Mouse (Mus musculus) Patski (cell line): Measurements from ENCODE around the gene Foxo1. TPM values are rescaled to one million over a fixed set of nuclear protein-coding genes. Genes with fewer than 3 reads are reported as not detected.

ENCODE experiments used
- ATAC-seq: fragments of 100-300 bp; one replicate; pipeline ENCODE4 v1.8.0; 2021
- CTCF ChIA-PET: fragments of 350-600 bp; sonication (Branson Sonifier 250); formaldehyde crosslinking; loops from one replicate; lab custom pipeline; 2022; ENCODE audit warnings: inconsistent platforms; lab: Charles Lee
- POLR2A ChIA-PET: fragments of 350-600 bp; sonication (Branson Sonifier 250); formaldehyde crosslinking; loops from one replicate; lab custom pipeline; 2022; ENCODE audit warnings: antibody characterized with exemption, inconsistent platforms; lab: Charles Lee
- DNase-seq: peaks from one replicate; pipeline ENCODE4 v3.0.0-alpha.2; 2011; ENCODE audit warnings: low read depth, low spot score
- H3K27me3 ChIP-seq: fragments of 371-371 bp; one replicate; pipeline ENCODE4 v1.5.1; 2021
- CTCF ChIP-seq: fragments of 100-300 bp; IDR thresholded peaks from one replicate; pipeline ENCODE4 v1.5.1; 2021
- in situ Hi-C: fragments of 300-500 bp; cut with MboI; formaldehyde crosslinking; loops from 3 replicates; pipeline ENCODE4 v1.11.1; 2018; ENCODE audit warnings: low pct_unique_long_range_greater_than_20kb, mixed read lengths
- polyA plus RNA-seq: library from polyadenylated mRNA; unstranded; gene quantifications from one replicate; pipeline ENCODE4 v1.2.3, GENCODE M21; 2021

The Foxo1 gene
- polyA plus RNA-seq, 1 experiment from 2014 or later = 15.5 TPM

- ATAC-seq (no peak), DNase-seq (no peak)
- in situ Hi-C loops = no loop called here
- ChIA-PET POLR2A (no interaction called here), CTCF (interaction anchor here (1.2 kb wide), 1 partner anchor 13 kb away, joined by 3 read pairs; no protein-coding TSS in a partner anchor)
- no peak for TF ChIP-seq CTCF
- no peaks in the 10 kb centered on the region for H3K27me3 ChIP-seq
Measured at GRCm38 (mm10) chr3:52326687-52327086, 58.6 kb downstream of the Foxo1 start.

GRCm38 (mm10) chr3:52327146-52327545 lies 59.0 kb downstream of the Foxo1 start:
- no peak for TF ChIP-seq CTCF
- ChIA-PET POLR2A (no interaction called here), CTCF (no interaction called here)
- no peak for DNase-seq
- ATAC-seq = no peak
- in situ Hi-C loops = no loop called here
- no peaks in the 10 kb centered on the region for H3K27me3 ChIP-seq

- CTCF ChIA-PET = interaction anchor here (1.0 to 1.6 kb wide), 3 partner anchors 12 to 62 kb away, joined by 3 to 4 read pairs (median 3); no protein-coding TSS in a partner anchor
- POLR2A ChIA-PET = interaction anchor here (0.6 to 1.3 kb wide), 3 partner anchors 10 to 271 kb away, joined by 3 to 4 read pairs (median 3); no protein-coding TSS in a partner anchor
- DNase-seq (no peak), ATAC-seq (no peak)
- TF ChIP-seq CTCF = no peak
- H3K27me3 ChIP-seq = no peaks in the 10 kb centered on the region
- in situ Hi-C loops = no loop called here
Measured at GRCm38 (mm10) chr3:52331709-52332108, 63.6 kb downstream of the Foxo1 start.

DNA sequence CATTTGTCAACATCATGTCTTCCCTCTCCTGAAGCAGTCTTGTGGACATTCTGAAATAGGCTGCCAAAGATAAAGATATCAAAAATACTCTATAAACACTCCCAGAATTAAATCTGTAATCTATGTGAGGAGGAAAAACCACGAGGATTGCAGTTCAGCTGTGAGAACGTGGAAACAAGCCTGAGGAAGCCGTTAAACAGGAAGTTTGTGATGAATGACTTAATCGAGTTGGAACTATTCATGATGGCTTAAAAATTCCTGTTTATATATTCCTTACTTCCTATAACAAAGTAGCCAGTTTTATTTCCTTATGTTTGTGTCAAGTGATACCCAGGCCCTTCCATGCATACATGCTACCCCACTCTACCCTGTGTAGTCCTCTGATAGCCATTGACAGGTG lies 70.6 kb downstream of the Foxo1 start:
- no peak for ATAC-seq
- DNase-seq = no peak
- ChIA-PET CTCF (interaction anchor here (1.3 kb wide), 1 partner anchor 13 kb away, joined by 3 read pairs; no protein-coding TSS in a partner anchor), POLR2A (no interaction called here)
- no peak for TF ChIP-seq CTCF
- no peaks in the 10 kb centered on the region for H3K27me3 ChIP-seq
- in situ Hi-C loops = no loop called here

GRCm38 (mm10) chr3:52340336-52341034 lies 72.3 kb downstream of the Foxo1 start:
- no peak for ATAC-seq
- no peak for TF ChIP-seq CTCF
- POLR2A ChIA-PET = no interaction called here
- DNase-seq = no peak
- CTCF ChIA-PET = interaction anchor here (1.3 to 1.6 kb wide), 2 partner anchors 10 to 14 kb away, joined by 3 read pairs; no protein-coding TSS in a partner anchor
- in situ Hi-C loops = no loop called here
- no peaks in the 10 kb centered on the region for H3K27me3 ChIP-seq

DNA sequence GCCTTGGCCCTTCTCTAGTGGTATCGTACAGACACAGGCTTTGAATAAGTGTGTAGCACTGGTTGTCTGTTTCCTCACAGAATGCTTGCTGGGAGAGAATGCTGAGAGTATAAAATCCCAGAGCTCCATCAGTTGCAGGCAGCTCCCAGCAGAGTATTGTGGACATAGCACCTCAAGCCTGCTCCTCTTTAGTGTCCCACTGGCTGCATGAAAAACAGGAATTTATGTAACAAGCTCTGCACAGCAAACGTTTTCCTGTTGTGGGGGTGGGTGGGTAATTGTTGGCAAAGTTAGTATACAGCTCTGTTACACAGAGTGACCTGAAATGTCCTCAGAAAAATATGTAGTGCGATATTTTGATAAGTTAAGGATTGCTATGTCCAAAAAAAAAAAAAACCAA lies 74.1 kb downstream of the Foxo1 start:
- DNase-seq (peak; percentile 9), ATAC-seq (no peak)
- CTCF ChIA-PET = interaction anchor here (1.0 to 2.7 kb wide), 4 partner anchors 8 to 230 kb away, joined by 3 to 11 read pairs (median 5); no protein-coding TSS in a partner anchor

GRCm38 (mm10) chr3:52342801-52343200 lies 74.7 kb downstream of the Foxo1 start:
- TF ChIP-seq CTCF = no peak
- POLR2A ChIA-PET = interaction anchor here (0.6 to 2.0 kb wide), 3 partner anchors 12 to 34 kb away, joined by 3 to 4 read pairs (median 3); no protein-coding TSS in a partner anchor
- DNase-seq (no peak), ATAC-seq (peak; percentile 42)
- H3K27me3 ChIP-seq = no peaks in the 10 kb centered on the region
- CTCF ChIA-PET = interaction anchor here (1.0 to 2.7 kb wide), 10 partner anchors 9 to 501 kb away, joined by 3 to 11 read pairs (median 4); no protein-coding TSS in a partner anchor
- in situ Hi-C loops = no loop called here

More for the DNA sequence above, 74.1 kb downstream of the Foxo1 start:
- no peak for TF ChIP-seq CTCF
- POLR2A ChIA-PET = interaction anchor here (0.6 to 1.1 kb wide), 2 partner anchors 11 to 12 kb away, joined by 3 to 4 read pairs; no protein-coding TSS in a partner anchor
- in situ Hi-C loops = no loop called here
- H3K27me3 ChIP-seq = no peaks in the 10 kb centered on the region

- peak; percentile 91 for ATAC-seq
Measured at GRCm38 (mm10) chr3:52343270-52344070, 75.3 kb downstream of the Foxo1 start.

GRCm38 (mm10) chr3:52345881-52346280 lies 77.7 kb downstream of the Foxo1 start:
- DNase-seq = no peak
- H3K27me3 ChIP-seq = no peaks in the 10 kb centered on the region
- no peak for TF ChIP-seq CTCF
- in situ Hi-C loops = no loop called here
- ChIA-PET CTCF (interaction anchor here (1.2 to 1.4 kb wide), 2 partner anchors 30 to 63 kb away, joined by 3 to 4 read pairs; no protein-coding TSS in a partner anchor), POLR2A (no interaction called here)
- ATAC-seq = no peak

More at GRCm38 (mm10) chr3:52343270-52344070, 75.3 kb downstream of the Foxo1 start:
- POLR2A ChIA-PET = interaction anchor here (0.5 to 2.0 kb wide), 4 partner anchors 19 to 1171 kb away, joined by 3 to 5 read pairs (median 4); no protein-coding TSS in a partner anchor
- no peaks in the 10 kb centered on the region for H3K27me3 ChIP-seq
- in situ Hi-C loops = no loop called here
- DNase-seq = peak; percentile 77
- CTCF ChIA-PET = interaction anchor here (1.1 to 2.7 kb wide), 10 partner anchors 8 to 500 kb away, joined by 3 to 11 read pairs (median 4); no protein-coding TSS in a partner anchor
- no peak for TF ChIP-seq CTCF
